Mouse (Mus musculus): ENCODE data around the gene Hbb-y.
"Not testable (repeated sequence)": the region's sequence is repeated elsewhere in the genome, so short reads cannot be mapped to it uniquely, and the experiment has no call there.

Hbb-y gene

GRCm38 (mm10) chr7:103853090-103853489 lies at the start of gene Hbb-y:
Gene Hbb-y, minus strand, starts transcription at chr7:103853216.
- DNase-seq: no peak

- no peak for DNase-seq
Observed at GRCm38 (mm10) chr7:103894385-103894784, 41.4 kb upstream of the Hbb-y start, which contains the start of gene Olfr64. Gene Olfr64, minus strand, starts transcription at chr7:103894485.

- DNase-seq: no peak
Observed at GRCm38 (mm10) chr7:103886152-103886551, 33.1 kb upstream of the Hbb-y start, which contains the start of gene Olfr66. Gene Olfr66, minus strand, starts transcription at chr7:103886252.

- DNase-seq: no peak
Observed at GRCm38 (mm10) chr7:103877093-103877492, 24.1 kb upstream of the Hbb-y start.

GRCm38 (mm10) chr7:103874451-103874850 lies 21.4 kb upstream of the Hbb-y start:
- no peak for DNase-seq

- no peak for DNase-seq
Observed at GRCm38 (mm10) chr7:103873064-103873463, 20.0 kb upstream of the Hbb-y start.

GRCm38 (mm10) chr7:103870667-103871066 lies 17.7 kb upstream of the Hbb-y start:
- no peak for DNase-seq

- DNase-seq: no peak
Observed at GRCm38 (mm10) chr7:103865716-103866115, 12.7 kb upstream of the Hbb-y start.

GRCm38 (mm10) chr7:103861531-103861930 lies 8.5 kb upstream of the Hbb-y start:
- DNase-seq: no peak

- DNase-seq: no peak
Observed at GRCm38 (mm10) chr7:103860855-103861254, 7.8 kb upstream of the Hbb-y start.

- DNase-seq: no peak
Observed at GRCm38 (mm10) chr7:103859076-103859475, 6.1 kb upstream of the Hbb-y start.

GRCm38 (mm10) chr7:103854669-103855068 lies 1.7 kb upstream of the Hbb-y start:
- DNase-seq: no peak

GRCm38 (mm10) chr7:103844525-103845325 lies 8.3 kb downstream of the Hbb-y start:
- no peak for DNase-seq

GRCm38 (mm10) chr7:103843034-103843433 lies 10.0 kb downstream of the Hbb-y start, which contains the start of gene Hbb-bh1:
Gene Hbb-bh1, minus strand, starts transcription at chr7:103843164.
- DNase-seq: no peak

GRCm38 (mm10) chr7:103840268-103840667 lies 12.7 kb downstream of the Hbb-y start, which contains the start of gene Hbb-bh2:
Gene Hbb-bh2, minus strand, starts transcription at chr7:103840520.
- DNase-seq: no peak

- DNase-seq: no peak
Observed at GRCm38 (mm10) chr7:103827808-103828207, 25.2 kb downstream of the Hbb-y start, which contains the start of gene Hbb-bs. Gene Hbb-bs, minus strand, starts transcription at chr7:103828096.

- DNase-seq: not testable (repeated sequence)
Observed at GRCm38 (mm10) chr7:103827139-103827538, 25.9 kb downstream of the Hbb-y start.

- no peak for DNase-seq
Observed at GRCm38 (mm10) chr7:103826255-103826887, 26.6 kb downstream of the Hbb-y start.

- no peak for DNase-seq
Observed at GRCm38 (mm10) chr7:103825536-103826254, 27.3 kb downstream of the Hbb-y start.

- no peak for DNase-seq
Observed at GRCm38 (mm10) chr7:103824597-103824996, 28.4 kb downstream of the Hbb-y start.

- DNase-seq: not testable (repeated sequence)
Observed at GRCm38 (mm10) chr7:103815085-103815484, 37.9 kb downstream of the Hbb-y start.

GRCm38 (mm10) chr7:103813766-103814165 lies 39.2 kb downstream of the Hbb-y start, which contains the start of gene Hbb-bt:
Gene Hbb-bt, minus strand, starts transcription at chr7:103813996.
- no peak for DNase-seq

GRCm38 (mm10) chr7:103813152-103813551 lies 39.9 kb downstream of the Hbb-y start:
- not testable (repeated sequence) for DNase-seq
